Mouse (Mus musculus): ENCODE data around the gene Dennd2c.

The Dennd2c gene

DNA sequence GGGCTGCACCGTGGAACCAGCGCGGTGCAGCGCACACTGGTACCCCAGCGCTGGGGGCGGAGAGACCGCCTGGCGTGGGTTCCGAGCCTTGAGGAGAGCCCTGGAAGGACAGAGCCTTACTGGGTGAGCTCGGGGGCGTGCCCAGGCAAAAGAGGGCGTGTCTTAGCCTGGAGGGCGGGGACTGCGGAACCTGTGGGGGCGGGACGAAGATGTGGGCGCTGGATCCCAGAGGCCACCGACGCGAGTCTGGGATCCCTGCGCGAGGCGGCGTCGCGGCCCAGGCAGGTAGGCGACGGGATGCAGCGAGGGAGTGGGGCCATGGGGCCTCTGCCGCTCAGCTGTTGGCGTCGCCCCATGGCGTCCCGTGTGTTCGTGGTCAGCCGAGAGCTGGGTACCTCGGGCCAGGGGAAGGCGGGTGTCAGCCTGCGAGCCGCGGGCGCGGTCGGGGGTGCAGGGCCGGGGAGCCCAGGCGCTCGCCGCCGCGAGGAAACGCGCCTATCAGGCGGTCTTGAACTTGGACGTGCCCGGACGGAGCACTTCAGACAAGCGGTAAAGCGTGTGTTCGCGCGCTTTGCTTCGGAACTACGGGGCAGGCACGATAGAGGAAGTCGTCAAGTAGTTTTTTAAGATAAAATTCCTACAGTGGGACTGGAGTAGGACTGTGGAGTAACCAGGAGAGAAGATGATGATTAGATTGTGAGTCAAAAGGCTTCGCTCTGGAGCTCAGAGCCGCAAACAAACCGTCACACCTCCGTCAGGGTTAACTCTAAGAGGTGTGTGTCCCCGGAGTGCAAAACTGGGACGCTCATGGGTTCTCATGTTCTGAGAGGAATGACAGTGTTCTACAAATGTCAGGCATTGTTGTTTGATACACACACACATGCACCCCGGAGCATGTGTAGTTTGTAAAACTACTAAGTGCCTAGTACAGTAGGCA is at the start of gene Dennd2c:
Gene Dennd2c, plus strand, starts transcription at position 151 of the 937 bp plus-strand sequence.
- DNase-seq (ENCODE audit: inconsistent age in 2 of 2, low spot score in 1 of 2): peak; percentile 93 to 99

GRCm38 (mm10) chr3:103056016-103056595 is 46.3 kb upstream of the Dennd2c start:
- no peak for DNase-seq (ENCODE audit: inconsistent age in 2 of 2, low spot score in 1 of 2)

DNA sequence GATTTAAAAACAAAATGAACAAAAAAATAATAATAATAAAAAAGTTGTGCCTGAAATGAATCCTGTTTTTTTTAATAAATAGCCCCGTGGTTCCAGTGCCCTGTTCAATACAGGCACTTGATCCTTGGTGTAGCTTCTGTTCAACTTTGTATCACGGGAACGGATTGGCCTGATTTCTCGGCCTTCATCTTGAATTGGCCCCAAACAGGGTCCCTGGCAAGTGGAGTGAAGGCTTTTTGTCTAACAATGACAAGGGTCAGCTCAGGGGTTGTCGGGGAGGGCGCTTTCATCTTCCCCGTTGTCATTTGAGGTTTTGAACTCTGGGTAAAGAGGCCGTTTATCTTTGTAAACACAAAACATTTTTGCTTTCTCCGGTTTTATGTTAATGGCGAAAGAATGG is 44.7 kb upstream of the Dennd2c start:
- DNase-seq (ENCODE audit: inconsistent age in 2 of 2, low spot score in 1 of 2): no peak

GRCm38 (mm10) chr3:103058207-103059157 is 43.9 kb upstream of the Dennd2c start, which contains the start of gene Nras:
Gene Nras, plus strand, starts transcription at chr3:103058285.
- peak; percentile 96 to 98 for DNase-seq (ENCODE audit: inconsistent age in 2 of 2, low spot score in 1 of 2)

DNA sequence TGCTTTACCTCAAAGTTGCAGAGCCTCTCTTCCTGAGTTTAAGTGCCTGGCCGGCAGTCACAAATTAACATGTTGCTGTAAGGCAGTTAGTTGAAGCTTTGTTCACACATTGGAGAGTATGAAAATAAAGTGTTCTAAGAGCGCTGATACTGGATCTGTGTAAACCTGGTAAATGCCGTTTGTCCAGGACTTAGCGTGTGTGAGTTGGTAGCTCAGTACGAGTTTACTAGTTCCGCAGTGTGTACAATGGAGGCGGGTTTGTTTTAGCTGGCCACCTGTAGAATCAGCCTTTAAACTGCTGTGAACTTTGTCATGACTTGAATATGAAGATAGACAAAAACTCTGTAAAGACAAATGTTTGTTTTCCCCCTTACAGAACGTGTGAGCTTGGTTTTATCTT is 35.5 kb upstream of the Dennd2c start:
- DNase-seq (ENCODE audit: inconsistent age in 2 of 2, low spot score in 1 of 2): no peak

DNA sequence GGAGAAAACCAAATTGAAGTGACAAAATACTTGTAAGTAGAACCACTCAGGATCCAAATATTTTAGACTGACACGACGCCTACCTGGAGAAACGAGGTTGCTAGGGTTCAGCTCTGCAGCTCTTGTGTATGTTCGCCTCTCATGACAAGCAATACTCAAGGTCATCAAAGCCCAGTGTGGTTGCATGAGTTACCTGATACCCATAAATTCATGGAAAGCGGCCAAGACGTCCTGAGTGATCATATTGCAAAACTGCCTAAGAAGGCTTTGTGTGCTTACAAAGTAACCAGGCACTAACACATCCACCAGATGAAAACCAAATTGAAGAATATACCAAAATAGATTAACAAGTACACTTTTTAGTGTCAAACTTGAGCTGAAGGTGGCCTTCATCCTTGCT is 33.4 kb upstream of the Dennd2c start:
- DNase-seq (ENCODE audit: inconsistent age in 2 of 2, low spot score in 1 of 2): no peak

DNA sequence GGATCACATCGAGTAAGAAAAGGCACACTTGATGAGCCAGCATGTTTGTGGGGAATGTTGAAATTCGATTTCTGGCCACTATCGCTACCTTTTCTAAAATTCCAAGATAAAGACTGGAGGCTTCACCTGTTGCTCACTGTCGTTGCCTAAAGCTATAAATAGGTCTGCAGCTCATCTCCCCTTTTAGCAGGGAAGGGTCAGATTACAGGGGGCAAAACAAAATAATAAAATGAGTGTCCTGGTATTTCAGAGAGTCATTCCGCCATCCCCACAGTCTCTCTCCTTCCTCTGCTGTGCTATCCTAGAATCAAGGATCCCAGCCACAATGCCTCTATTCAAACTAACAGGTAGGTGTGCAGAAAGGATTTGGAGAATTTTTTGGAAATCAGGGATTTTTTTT is 28.6 kb upstream of the Dennd2c start, which contains the start of gene Ampd1:
Gene Ampd1, plus strand, starts transcription at position 244 of the 400 bp plus-strand sequence.
- no peak for DNase-seq (ENCODE audit: inconsistent age in 2 of 2, low spot score in 1 of 2)

- DNase-seq (ENCODE audit: inconsistent age in 2 of 2, low spot score in 1 of 2): no peak
These were observed 26.5 kb upstream of the Dennd2c start for GRCm38 (mm10) chr3:103075871-103076270.

DNA sequence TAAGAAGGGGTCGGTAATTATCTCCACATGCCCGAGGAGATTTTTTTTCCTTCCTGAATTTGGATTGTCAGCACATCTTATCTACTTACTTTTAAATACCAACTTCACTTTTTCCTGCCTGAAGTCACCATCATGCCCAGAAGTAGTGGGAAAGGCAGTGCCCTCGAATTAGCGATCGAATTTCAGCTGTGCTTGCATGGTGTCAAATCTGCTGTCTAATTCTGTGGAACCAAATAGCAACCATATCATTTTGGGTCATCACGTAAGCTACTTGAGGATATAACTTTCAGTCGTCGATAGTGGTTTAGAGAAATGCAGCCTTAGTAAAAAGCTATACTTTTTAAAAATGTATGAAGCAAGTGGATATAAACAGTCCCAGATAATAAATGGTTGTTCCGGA is 25.9 kb upstream of the Dennd2c start:
- no peak for DNase-seq (ENCODE audit: inconsistent age in 2 of 2, low spot score in 1 of 2)

- DNase-seq (ENCODE audit: inconsistent age in 2 of 2, low spot score in 1 of 2): no peak
These were observed 23.1 kb upstream of the Dennd2c start for GRCm38 (mm10) chr3:103079301-103079700.

DNA sequence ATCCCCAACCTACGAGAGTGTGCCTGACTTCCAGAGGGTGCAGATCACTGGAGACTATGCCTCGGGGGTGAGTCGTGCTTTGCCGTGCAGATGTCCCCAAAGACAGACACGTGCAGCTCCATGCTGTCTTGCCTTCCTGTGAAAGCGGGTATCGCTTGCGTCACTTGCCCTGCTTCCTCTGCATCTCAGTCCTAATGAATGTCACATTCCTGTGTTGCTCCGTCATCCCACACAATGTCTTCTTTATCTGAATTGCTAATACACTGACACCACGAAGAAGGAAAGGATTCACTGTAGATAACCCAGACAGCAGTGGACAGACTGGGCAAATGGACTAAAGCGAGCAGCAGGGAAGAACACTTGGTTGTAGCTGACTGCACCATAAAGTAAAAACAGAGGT is 21.4 kb upstream of the Dennd2c start:
- DNase-seq (ENCODE audit: inconsistent age in 2 of 2, low spot score in 1 of 2): no peak

- no peak for DNase-seq (ENCODE audit: inconsistent age in 2 of 2, low spot score in 1 of 2)
These were observed 20.4 kb upstream of the Dennd2c start for GRCm38 (mm10) chr3:103081861-103082453.

- no peak for DNase-seq (ENCODE audit: inconsistent age in 2 of 2, low spot score in 1 of 2)
These were observed 19.6 kb upstream of the Dennd2c start for GRCm38 (mm10) chr3:103082761-103083160.

DNA sequence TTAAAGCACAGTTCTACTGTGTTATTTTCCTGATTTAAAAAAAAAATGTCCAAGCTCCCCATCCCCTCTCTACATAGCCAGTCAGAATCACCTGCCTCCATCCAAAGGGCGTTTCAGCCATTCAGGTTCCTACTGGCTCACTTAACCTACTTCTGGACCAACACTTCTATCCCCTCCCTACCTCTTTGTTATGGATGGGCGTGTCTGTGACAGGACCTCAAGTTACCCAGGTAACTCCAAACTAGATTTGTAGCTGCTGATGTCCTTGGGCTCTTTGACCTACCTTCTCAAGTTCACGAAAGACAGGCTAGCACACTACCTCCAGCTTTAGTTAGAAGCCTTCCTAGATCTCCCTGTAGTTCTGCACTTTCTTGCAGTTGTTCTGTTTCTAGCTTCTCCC is 16.4 kb upstream of the Dennd2c start:
- no peak for DNase-seq (ENCODE audit: inconsistent age in 2 of 2, low spot score in 1 of 2)

- DNase-seq (ENCODE audit: inconsistent age in 2 of 2, low spot score in 1 of 2): no peak
These were observed 10.7 kb upstream of the Dennd2c start for GRCm38 (mm10) chr3:103091753-103092152.

DNA sequence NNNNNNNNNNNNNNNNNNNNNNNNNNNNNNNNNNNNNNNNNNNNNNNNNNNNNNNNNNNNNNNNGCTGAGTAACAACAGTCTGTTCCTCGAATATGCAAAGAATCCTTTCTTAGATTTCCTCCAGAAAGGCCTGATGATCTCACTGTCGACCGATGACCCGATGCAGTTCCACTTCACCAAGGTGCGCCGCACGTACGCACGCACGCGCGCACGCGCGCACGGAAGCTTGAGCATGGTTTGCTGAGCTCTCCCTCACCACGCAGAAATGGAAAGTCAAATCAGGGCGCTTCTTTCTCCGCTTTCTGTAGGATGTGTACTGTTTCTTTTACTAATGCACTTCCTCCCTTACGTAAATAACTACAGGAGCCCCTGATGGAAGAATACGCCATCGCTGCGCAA is 3.7 kb upstream of the Dennd2c start:
- DNase-seq (ENCODE audit: inconsistent age in 2 of 2, low spot score in 1 of 2): no peak

GRCm38 (mm10) chr3:103099667-103100066 is 2.7 kb upstream of the Dennd2c start:
- DNase-seq (ENCODE audit: inconsistent age in 2 of 2, low spot score in 1 of 2): no peak

DNA sequence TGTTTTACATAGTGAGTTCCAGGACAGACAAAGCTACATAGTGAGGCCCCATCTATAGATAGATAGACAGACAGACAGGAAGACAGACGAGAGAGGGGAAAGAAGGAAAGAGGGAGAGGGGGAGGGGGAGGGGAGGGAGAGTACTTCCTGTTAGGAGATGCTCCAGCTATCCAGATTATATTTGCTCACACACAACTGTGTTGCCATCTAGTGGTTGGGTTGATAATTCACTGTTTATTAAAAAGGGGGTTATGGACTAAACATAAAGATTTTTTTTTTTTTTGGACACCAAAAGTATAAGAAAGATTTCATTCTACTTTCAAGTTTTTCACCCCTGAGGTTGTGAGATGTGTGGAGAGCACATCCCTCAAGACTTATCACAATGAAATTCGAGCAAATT is 1.7 kb upstream of the Dennd2c start:
- DNase-seq (ENCODE audit: inconsistent age in 2 of 2, low spot score in 1 of 2): no peak

DNA sequence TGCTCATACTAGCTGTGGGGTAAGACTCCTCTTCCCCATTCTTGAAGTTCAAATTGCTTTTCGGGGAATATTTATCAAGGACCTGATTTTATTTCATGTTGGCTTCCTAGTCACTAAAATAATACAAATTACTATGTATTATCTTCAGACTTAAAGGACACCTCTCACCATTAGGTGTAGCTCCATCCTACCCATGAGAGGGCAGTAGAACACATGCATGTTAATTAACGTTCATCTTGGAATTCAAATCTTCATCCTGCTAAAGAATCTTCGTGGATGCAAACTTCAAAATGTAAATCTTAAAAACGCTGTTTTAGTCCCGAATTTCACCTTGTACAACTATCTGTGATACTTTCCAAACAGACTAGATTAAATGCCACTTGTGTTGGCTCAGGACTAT is 1.2 kb upstream of the Dennd2c start:
- DNase-seq (ENCODE audit: inconsistent age in 2 of 2, low spot score in 1 of 2): no peak

- DNase-seq (ENCODE audit: inconsistent age in 2 of 2, low spot score in 1 of 2): no peak
These were observed 495 bp upstream of the Dennd2c start for GRCm38 (mm10) chr3:103101909-103102308.
